Mouse (Mus musculus): Measurements from ENCODE around the gene Rilpl1. TPM values are rescaled to one million over a fixed set of nuclear protein-coding genes. Genes with fewer than 3 reads are reported as not detected.

Gene Rilpl1
- polyA plus RNA-seq, 1 experiment from 2014 or later = 23.1 TPM

DNA sequence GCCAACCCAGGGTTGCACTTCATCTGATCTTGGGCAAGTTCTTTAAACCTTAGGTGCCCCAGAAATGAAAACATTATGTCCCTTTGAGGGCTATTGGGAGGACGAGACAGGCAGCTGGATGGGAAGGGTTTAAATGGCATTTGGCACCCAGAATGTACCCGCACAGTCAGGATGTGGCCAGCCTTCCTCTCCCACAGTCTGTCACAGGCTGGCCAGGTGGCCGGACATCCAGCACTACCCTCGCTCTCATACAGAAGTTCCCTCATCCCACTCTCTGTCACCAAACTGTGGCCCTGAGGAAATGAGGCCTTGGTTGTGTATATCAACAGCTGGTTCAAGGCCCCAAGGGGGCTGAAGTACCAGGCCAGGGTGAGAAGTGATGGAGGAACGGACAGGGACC, 6.2 kb downstream of the Rilpl1 start:
- H3K4me3 ChIP-seq = no peak overlapping the region
- H3K9me3 ChIP-seq = 0 out of 2 replicates have a peak, but pooled peaks cover 4% of the 10 kb centered on the region
- no peak for DNase-seq (ENCODE audit: low spot score)
- peaks cover 63% of the 10 kb centered on the region for H3K36me3 ChIP-seq (replicated peaks)
- no peak overlapping the region for H3K27ac ChIP-seq (replicated peaks)
- H3K4me1 ChIP-seq = peaks cover 20% of the 10 kb centered on the region
- no peaks in the 10 kb centered on the region for H3K27me3 ChIP-seq (replicated peaks; ENCODE audit: low read depth, poor library complexity, severe bottlenecking)
- WGBS = 91% methylated on average over 5 of the region's 5 CpGs

DNA sequence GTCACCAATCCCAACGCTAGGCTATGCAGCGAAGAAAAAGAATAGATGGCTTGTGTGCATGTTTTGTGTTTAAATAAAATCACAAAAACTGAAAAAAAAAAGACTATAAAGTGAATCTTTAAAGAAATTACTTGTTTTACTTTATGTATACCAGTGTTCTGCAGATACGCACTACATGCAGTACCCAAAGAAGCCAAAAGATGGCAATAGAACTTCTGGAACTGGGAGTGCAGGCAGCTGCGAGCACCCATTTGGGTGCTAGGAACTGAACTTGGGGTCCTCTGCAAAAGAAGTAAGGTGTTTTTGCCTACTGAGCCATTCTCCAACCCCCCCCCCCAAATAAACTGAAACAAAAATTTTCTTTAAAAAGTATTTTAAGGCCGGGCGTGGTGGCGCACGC, 8.2 kb downstream of the Rilpl1 start:
- Histone ChIP-seq H3K36me3 (replicated peaks) (peaks cover 81% of the 10 kb centered on the region), H3K9me3 (0 out of 2 replicates have a peak, but pooled peaks cover 4% of the 10 kb centered on the region), H3K4me3 (no peak overlapping the region), H3K4me1 (peaks cover 4% of the 10 kb centered on the region), H3K27me3 (replicated peaks; ENCODE audit: low read depth, poor library complexity, severe bottlenecking) (no peaks in the 10 kb centered on the region), H3K27ac (replicated peaks) (no peak overlapping the region)
- DNase-seq (ENCODE audit: low spot score) = no peak
- WGBS = 96% methylated on average over 8 of the region's 8 CpGs

GRCm38 (mm10) chr5:124521588-124521987, 9.6 kb downstream of the Rilpl1 start:
- no peak for DNase-seq (ENCODE audit: low spot score)
- Histone ChIP-seq H3K27me3 (replicated peaks; ENCODE audit: low read depth, poor library complexity, severe bottlenecking) (no peaks in the 10 kb centered on the region), H3K27ac (replicated peaks) (no peak overlapping the region), H3K4me1 (peaks cover 3% of the 10 kb centered on the region; the same call in 1 of the 2 replicates), H3K4me3 (no peak overlapping the region), H3K9me3 (0 out of 2 replicates have a peak, but pooled peaks cover 4% of the 10 kb centered on the region), H3K36me3 (replicated peaks) (peaks cover 91% of the 10 kb centered on the region)
- WGBS = 91% methylated on average over 4 of the region's 4 CpGs

- peaks cover 3% of the 10 kb centered on the region; the same call in 1 of the 2 replicates for H3K4me1 ChIP-seq
- 86% methylated on average over 10 of the region's 10 CpGs for WGBS
- H3K4me3 ChIP-seq = no peak overlapping the region
- H3K36me3 ChIP-seq (replicated peaks) = peaks cover 91% of the 10 kb centered on the region
- DNase-seq (ENCODE audit: low spot score) = no peak
- H3K27me3 ChIP-seq (replicated peaks; ENCODE audit: low read depth, poor library complexity, severe bottlenecking) = no peaks in the 10 kb centered on the region
- H3K27ac ChIP-seq (replicated peaks) = no peak overlapping the region
- H3K9me3 ChIP-seq = 0 out of 2 replicates have a peak, but pooled peaks cover 3% of the 10 kb centered on the region
These were observed 12.5 kb downstream of the Rilpl1 start for GRCm38 (mm10) chr5:124518648-124519047.

GRCm38 (mm10) chr5:124515789-124516188, 15.4 kb downstream of the Rilpl1 start:
- DNase-seq (ENCODE audit: low spot score) = no peak
- WGBS = 74% methylated on average over 5 of the region's 5 CpGs
- Histone ChIP-seq H3K4me1 (peaks cover 3% of the 10 kb centered on the region; the same call in 1 of the 2 replicates), H3K27me3 (replicated peaks; ENCODE audit: low read depth, poor library complexity, severe bottlenecking) (no peaks in the 10 kb centered on the region), H3K4me3 (no peak overlapping the region), H3K9me3 (no peaks in the 10 kb centered on the region), H3K36me3 (replicated peaks) (peaks cover 96% of the 10 kb centered on the region), H3K27ac (replicated peaks) (no peak overlapping the region)

DNA sequence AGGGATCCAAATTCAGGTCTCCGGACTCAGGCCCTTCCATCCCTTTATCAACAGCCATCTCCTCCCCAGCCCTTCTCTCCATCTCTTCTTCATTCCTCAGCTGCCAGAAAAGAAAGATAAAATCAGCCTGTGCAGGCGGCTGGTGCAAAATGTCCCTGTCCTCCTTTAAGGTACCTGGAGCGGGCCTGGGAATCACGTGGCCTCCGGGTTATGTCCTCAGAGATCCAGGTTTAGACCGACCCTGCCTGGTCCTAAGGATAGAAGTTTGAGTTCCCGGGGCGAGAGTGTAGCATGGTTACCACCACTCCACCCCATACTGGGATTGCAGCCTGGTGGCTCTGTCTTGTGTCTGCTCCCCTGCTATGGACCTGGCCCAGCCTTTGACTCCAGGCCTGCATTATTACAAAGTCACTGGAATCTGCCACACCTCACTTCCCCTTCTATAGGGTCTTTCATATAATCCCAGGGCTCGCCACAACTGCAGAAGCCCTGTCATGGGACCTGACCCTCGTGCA, 20.6 kb downstream of the Rilpl1 start:
- no peaks in the 10 kb centered on the region for H3K27me3 ChIP-seq (replicated peaks; ENCODE audit: low read depth, poor library complexity, severe bottlenecking)
- peaks cover 17% of the 10 kb centered on the region for H3K4me1 ChIP-seq
- no peak overlapping the region for H3K4me3 ChIP-seq
- WGBS = 91% methylated on average over 10 of the region's 10 CpGs
- no peaks in the 10 kb centered on the region for H3K9me3 ChIP-seq
- no peak overlapping the region for H3K27ac ChIP-seq (replicated peaks)
- no peak for DNase-seq (ENCODE audit: low spot score)
- peaks cover 96% of the 10 kb centered on the region for H3K36me3 ChIP-seq (replicated peaks)

DNA sequence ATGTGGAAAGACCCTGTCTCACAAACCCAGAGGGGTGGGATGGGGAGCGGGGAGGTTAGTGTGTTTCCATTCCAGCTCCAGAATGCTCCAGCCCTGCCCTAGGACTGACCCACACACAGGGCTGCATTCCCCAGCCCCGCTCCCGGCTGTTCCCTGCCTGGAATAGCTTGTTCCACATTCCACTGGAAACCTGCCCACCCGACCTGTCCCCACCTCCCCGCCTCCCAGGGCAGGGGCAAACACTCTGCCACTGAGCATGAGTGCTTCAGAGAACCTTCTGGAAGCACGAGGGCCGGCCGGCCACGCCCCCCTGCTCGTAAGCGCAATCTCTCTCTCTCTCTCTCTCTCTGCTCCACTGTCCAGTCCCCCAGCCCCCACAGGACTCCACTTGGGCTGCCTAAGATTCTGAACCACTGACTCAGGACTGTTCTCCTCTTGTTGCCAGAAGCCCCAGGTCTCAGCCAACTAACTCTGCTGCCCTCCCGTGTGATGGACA, 21.4 kb downstream of the Rilpl1 start:
- 83% methylated on average over 12 of the region's 12 CpGs for WGBS
- H3K36me3 ChIP-seq (replicated peaks) = peaks cover 96% of the 10 kb centered on the region
- H3K27me3 ChIP-seq (replicated peaks; ENCODE audit: low read depth, poor library complexity, severe bottlenecking) = no peaks in the 10 kb centered on the region
- peaks cover 17% of the 10 kb centered on the region for H3K4me1 ChIP-seq
- H3K4me3 ChIP-seq = no peak overlapping the region
- no peak overlapping the region for H3K27ac ChIP-seq (replicated peaks)
- no peaks in the 10 kb centered on the region for H3K9me3 ChIP-seq
- no peak for DNase-seq (ENCODE audit: low spot score)

- Histone ChIP-seq H3K4me3 (no peak overlapping the region), H3K4me1 (peaks cover 17% of the 10 kb centered on the region), H3K9me3 (no peaks in the 10 kb centered on the region), H3K36me3 (replicated peaks) (peaks cover 96% of the 10 kb centered on the region), H3K27me3 (replicated peaks; ENCODE audit: low read depth, poor library complexity, severe bottlenecking) (no peaks in the 10 kb centered on the region), H3K27ac (replicated peaks) (no peak overlapping the region)
- DNase-seq (ENCODE audit: low spot score) = no peak
- 94% methylated on average over 6 of the region's 6 CpGs for WGBS
These were observed 22.0 kb downstream of the Rilpl1 start for GRCm38 (mm10) chr5:124509200-124509599.

GRCm38 (mm10) chr5:124506731-124507359, 24.3 kb downstream of the Rilpl1 start:
- H3K4me1 ChIP-seq = peaks cover 17% of the 10 kb centered on the region
- peaks cover 95% of the 10 kb centered on the region for H3K36me3 ChIP-seq (replicated peaks)
- WGBS = 56% methylated on average over 10 of the region's 10 CpGs
- H3K27me3 ChIP-seq (replicated peaks; ENCODE audit: low read depth, poor library complexity, severe bottlenecking) = no peaks in the 10 kb centered on the region
- H3K27ac ChIP-seq (replicated peaks) = 0 out of 2 replicates have a peak overlapping the region, but pooled peaks have one; percentile 8
- no peaks in the 10 kb centered on the region for H3K9me3 ChIP-seq
- no peak overlapping the region for H3K4me3 ChIP-seq
- DNase-seq (ENCODE audit: low spot score) = peak; percentile 34

GRCm38 (mm10) chr5:124505235-124505634, 26.0 kb downstream of the Rilpl1 start:
- Histone ChIP-seq H3K4me1 (peaks cover 17% of the 10 kb centered on the region), H3K27ac (replicated peaks) (no peak overlapping the region), H3K36me3 (replicated peaks) (peaks cover 95% of the 10 kb centered on the region), H3K9me3 (no peaks in the 10 kb centered on the region), H3K4me3 (no peak overlapping the region), H3K27me3 (replicated peaks; ENCODE audit: low read depth, poor library complexity, severe bottlenecking) (no peaks in the 10 kb centered on the region)
- no peak for DNase-seq (ENCODE audit: low spot score)
- 90% methylated on average over 4 of the region's 4 CpGs for WGBS

GRCm38 (mm10) chr5:124503742-124504141, 27.4 kb downstream of the Rilpl1 start:
- H3K27ac ChIP-seq (replicated peaks) = no peak overlapping the region
- no peak overlapping the region for H3K4me3 ChIP-seq
- 59% methylated on average over 14 of the region's 14 CpGs for WGBS
- H3K36me3 ChIP-seq (replicated peaks) = peaks cover 91% of the 10 kb centered on the region
- no peaks in the 10 kb centered on the region for H3K27me3 ChIP-seq (replicated peaks; ENCODE audit: low read depth, poor library complexity, severe bottlenecking)
- peaks cover 24% of the 10 kb centered on the region for H3K4me1 ChIP-seq
- no peaks in the 10 kb centered on the region for H3K9me3 ChIP-seq
- no peak for DNase-seq (ENCODE audit: low spot score)

DNA sequence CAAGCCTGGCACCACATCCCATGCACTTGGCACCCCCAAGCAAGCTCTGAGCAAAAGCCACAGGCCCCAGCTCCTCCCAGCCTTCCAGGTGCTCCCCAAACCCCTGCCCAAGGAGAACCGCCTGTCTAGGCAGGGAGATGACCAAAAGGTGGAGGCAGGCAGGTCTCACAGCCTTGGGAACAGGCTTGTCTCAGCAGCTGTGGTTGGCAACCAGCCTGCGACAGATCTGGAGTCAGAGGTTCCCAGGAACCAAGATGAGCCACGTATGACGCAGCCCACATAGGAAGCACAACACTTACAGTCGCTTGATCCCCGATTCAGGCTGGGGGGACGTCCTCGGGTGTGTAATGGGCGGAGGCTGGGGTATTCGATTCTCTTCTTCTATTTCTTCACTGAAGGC, 29.6 kb downstream of the Rilpl1 start:
- H3K4me1 ChIP-seq = peaks cover 18% of the 10 kb centered on the region
- DNase-seq (ENCODE audit: low spot score) = no peak
- H3K4me3 ChIP-seq = no peak overlapping the region
- 94% methylated on average over 10 of the region's 10 CpGs for WGBS
- H3K27me3 ChIP-seq (replicated peaks; ENCODE audit: low read depth, poor library complexity, severe bottlenecking) = no peaks in the 10 kb centered on the region
- H3K27ac ChIP-seq (replicated peaks) = no peak overlapping the region
- H3K9me3 ChIP-seq = no peaks in the 10 kb centered on the region
- peaks cover 92% of the 10 kb centered on the region for H3K36me3 ChIP-seq (replicated peaks)

GRCm38 (mm10) chr5:124500573-124500972, 30.6 kb downstream of the Rilpl1 start:
- Histone ChIP-seq H3K27me3 (replicated peaks; ENCODE audit: low read depth, poor library complexity, severe bottlenecking) (no peaks in the 10 kb centered on the region), H3K36me3 (replicated peaks) (peaks cover 93% of the 10 kb centered on the region), H3K27ac (replicated peaks) (no peak overlapping the region), H3K4me3 (no peak overlapping the region), H3K4me1 (peaks cover 21% of the 10 kb centered on the region), H3K9me3 (no peaks in the 10 kb centered on the region)
- DNase-seq (ENCODE audit: low spot score) = no peak
- 95% methylated on average over 3 of the region's 3 CpGs for whole genome bisulfite sequencing

All from embryonic facial prominence, embryonic 10.5 days (tissue).